Mouse (Mus musculus) MEL (cell line): ENCODE data around the gene Col4a4. TPM values are rescaled to one million over a fixed set of nuclear protein-coding genes. Genes with fewer than 3 reads are reported as not detected.
A peak's percentile ranks its signal among the peaks of the same experiment; 100 is the strongest.

ENCODE experiments used
- DNase-seq: peaks from one replicate; pipeline ENCODE4 v3.0.0; 2011; ENCODE audit warnings: low read depth, low spot score
- H3K27ac ChIP-seq: 2 replicates; pipeline ENCODE4 v1.5.1; 2012; ENCODE audit warnings: low read depth, mild to moderate bottlenecking, control low read depth, low read length, moderate library complexity; ENCODE audit not compliant: control insufficient read depth
- H3K27me3 ChIP-seq, 2 experiments: fragments of 150-350 bp in 1 of 2; sonication (generic) in 1 of 2; 2 replicates each; pipeline ENCODE4 v1.6.1; 2012; ENCODE audit warnings: low read length in 2 of 2, mild to moderate bottlenecking in 2 of 2, improper control_type of control experiment in 1 of 2, moderate library complexity in 1 of 2; ENCODE audit not compliant: insufficient read depth in 2 of 2, control insufficient read depth in 1 of 2
- H3K36me3 ChIP-seq, 2 experiments: 2 replicates each; pipeline ENCODE4 v1.6.1; 2012 to 2014; ENCODE audit warnings: low read length in 2 of 2, improper control_type of control experiment in 1 of 2, inconsistent platforms in 1 of 2, mild to moderate bottlenecking in 1 of 2; ENCODE audit not compliant: insufficient read depth in 2 of 2, control insufficient read depth in 1 of 2
- H3K4me1 ChIP-seq, 2 experiments: fragments of 150-350 bp in 1 of 2; sonication (generic) in 1 of 2; 2 replicates each; pipeline ENCODE4 v1.6.1; 2012; ENCODE audit warnings: low read length in 2 of 2, improper control_type of control experiment in 1 of 2, mild to moderate bottlenecking in 1 of 2; ENCODE audit not compliant: insufficient read depth in 2 of 2, control insufficient read depth in 1 of 2
- H3K4me3 ChIP-seq, 2 experiments: fragments of 150-350 bp in 1 of 2; sonication (generic) in 1 of 2; 2 replicates each; pipeline ENCODE4 v1.5.1; 2012; ENCODE audit warnings: low read depth in 2 of 2, low read length in 2 of 2, mild to moderate bottlenecking in 2 of 2, moderate library complexity in 2 of 2, control low read depth in 1 of 2, improper control_type of control experiment in 1 of 2; ENCODE audit not compliant: control insufficient read depth in 1 of 2, insufficient read depth in 1 of 2
- H3K79me2 ChIP-seq: 2 replicates; pipeline ENCODE4 v1.6.1; 2012; ENCODE audit warnings: mild to moderate bottlenecking, low read length, moderate library complexity; ENCODE audit not compliant: control insufficient read depth, poor library complexity, insufficient read depth
- H3K9ac ChIP-seq: 2 replicates; pipeline ENCODE4 v1.6.1; 2012; ENCODE audit warnings: low read depth, mild to moderate bottlenecking, control low read depth, low read length, moderate library complexity; ENCODE audit not compliant: control insufficient read depth, poor library complexity, severe bottlenecking
- H3K9me3 ChIP-seq: fragments of 150-350 bp; sonication (generic); replicated peaks from 2 replicates; pipeline ENCODE4 v1.6.1; 2012; ENCODE audit warnings: mild to moderate bottlenecking, low read length, improper control_type of control experiment, moderate library complexity; ENCODE audit not compliant: insufficient read depth
- CTCF ChIP-seq, 3 experiments: IDR thresholded peaks in 2 of 3; conservative IDR thresholded peaks in 1 of 3; 2 replicates each; pipeline ENCODE4 v1.5.1; 2011 to 2012; ENCODE audit warnings: low read length in 3 of 3, low read depth in 2 of 3, mild to moderate bottlenecking in 2 of 3, improper control_type of control experiment in 1 of 3, inconsistent platforms in 1 of 3, mixed read lengths in 1 of 3, moderate library complexity in 1 of 3; ENCODE audit not compliant: control insufficient read depth in 1 of 3, insufficient read depth in 1 of 3, poor library complexity in 1 of 3, severe bottlenecking in 1 of 3
- E2F4 ChIP-seq: IDR thresholded peaks from 2 replicates; pipeline ENCODE4 v1.6.1; 2011; ENCODE audit warnings: low read depth, low read length, improper control_type of control experiment, borderline replicate concordance
- ELF1 ChIP-seq: IDR thresholded peaks from 2 replicates; pipeline ENCODE4 v1.6.1; 2014; ENCODE audit warnings: low read depth, mild to moderate bottlenecking, inconsistent platforms, low read length, improper control_type of control experiment, moderate library complexity
- EP300 ChIP-seq, 2 experiments: IDR thresholded peaks; 2 replicates each; pipeline ENCODE4 v1.6.1; 2011; ENCODE audit warnings: improper control_type of control experiment in 2 of 2, low read length in 2 of 2, low read depth in 1 of 2, mild to moderate bottlenecking in 1 of 2
- ETS1 ChIP-seq: IDR thresholded peaks from 2 replicates; pipeline ENCODE4 v1.6.1; 2012; ENCODE audit warnings: low read depth, mild to moderate bottlenecking, inconsistent platforms, low read length, improper control_type of control experiment, moderate library complexity
- GATA1 ChIP-seq: IDR thresholded peaks from 2 replicates; pipeline ENCODE4 v1.6.1; 2011; ENCODE audit warnings: low read depth, low read length, improper control_type of control experiment
- KAT2A ChIP-seq: conservative IDR thresholded peaks from 2 replicates; pipeline ENCODE4 v1.6.1; 2012; ENCODE audit warnings: low read depth, low read length, improper control_type of control experiment, inconsistent platforms
- MAX ChIP-seq: IDR thresholded peaks from 2 replicates; pipeline ENCODE4 v1.6.1; 2011; ENCODE audit warnings: low read length, improper control_type of control experiment
- MAZ ChIP-seq: IDR thresholded peaks from 2 replicates; pipeline ENCODE4 v1.6.1; 2012; ENCODE audit warnings: low read depth, mild to moderate bottlenecking, inconsistent platforms, low read length, improper control_type of control experiment
- MXI1 ChIP-seq: IDR thresholded peaks from 2 replicates; pipeline ENCODE4 v1.6.1; 2011; ENCODE audit warnings: mild to moderate bottlenecking, low read depth, low read length, improper control_type of control experiment
- MYB ChIP-seq: IDR thresholded peaks from 2 replicates; pipeline ENCODE4 v1.6.1; 2011; ENCODE audit warnings: mild to moderate bottlenecking, low read depth, low read length, improper control_type of control experiment
- MYC ChIP-seq: IDR thresholded peaks from 2 replicates; pipeline ENCODE4 v1.6.1; 2011; ENCODE audit warnings: low read depth, mild to moderate bottlenecking, low read length, improper control_type of control experiment, moderate library complexity
- NRF1 ChIP-seq: IDR thresholded peaks from 2 replicates; pipeline ENCODE4 v1.6.1; 2014; ENCODE audit warnings: low read depth, mild to moderate bottlenecking, inconsistent platforms, low read length, improper control_type of control experiment, moderate library complexity; ENCODE audit not compliant: poor library complexity, insufficient read depth, severe bottlenecking
- POLR2AphosphoS2 ChIP-seq: IDR thresholded peaks from 2 replicates; pipeline ENCODE4 v1.6.1; 2011; ENCODE audit warnings: low read length, improper control_type of control experiment
- POLR2AphosphoS5 ChIP-seq: IDR thresholded peaks from 2 replicates; pipeline ENCODE4 v1.6.1; 2012; ENCODE audit warnings: low read depth, borderline replicate concordance, mild to moderate bottlenecking, inconsistent platforms, low read length, moderate library complexity, mixed read lengths
- RAD21 ChIP-seq: IDR thresholded peaks from 2 replicates; pipeline ENCODE4 v1.6.1; 2011; ENCODE audit warnings: mild to moderate bottlenecking, low read depth, low read length, improper control_type of control experiment
- SIN3A ChIP-seq: IDR thresholded peaks from 2 replicates; pipeline ENCODE4 v1.6.1; 2012; ENCODE audit warnings: low read length, improper control_type of control experiment, inconsistent platforms
- SMC3 ChIP-seq: IDR thresholded peaks from 2 replicates; pipeline ENCODE4 v1.6.1; 2011; ENCODE audit warnings: low read depth, low read length, improper control_type of control experiment
- TBP ChIP-seq: IDR thresholded peaks from 2 replicates; pipeline ENCODE4 v1.8.0; 2011; ENCODE audit warnings: low read depth, low read length, improper control_type of control experiment
- TCF12 ChIP-seq: IDR thresholded peaks from 2 replicates; pipeline ENCODE4 v1.6.1; 2014; ENCODE audit warnings: low read depth, mild to moderate bottlenecking, inconsistent platforms, low read length, improper control_type of control experiment, moderate library complexity
- UBTF ChIP-seq: IDR thresholded peaks from 2 replicates; pipeline ENCODE4 v1.6.1; 2012; ENCODE audit warnings: low read depth, mild to moderate bottlenecking, inconsistent platforms, low read length, improper control_type of control experiment, moderate library complexity, borderline replicate concordance; ENCODE audit not compliant: insufficient read depth
- USF1 ChIP-seq: IDR thresholded peaks from 2 replicates; pipeline ENCODE4 v1.6.1; 2014; ENCODE audit warnings: low read depth, mild to moderate bottlenecking, inconsistent platforms, low read length, improper control_type of control experiment, moderate library complexity
- USF2 ChIP-seq, 2 experiments: IDR thresholded peaks; 2 replicates each; pipeline ENCODE4 v1.6.1; 2011 to 2012; ENCODE audit warnings: improper control_type of control experiment in 2 of 2, low read length in 2 of 2, borderline replicate concordance in 1 of 2, inconsistent platforms in 1 of 2, low read depth in 1 of 2, mild to moderate bottlenecking in 1 of 2; ENCODE audit not compliant: insufficient read depth in 1 of 2
- ZC3H11A ChIP-seq: IDR thresholded peaks from 2 replicates; pipeline ENCODE4 v1.6.1; 2012; ENCODE audit warnings: low read depth, mild to moderate bottlenecking, inconsistent platforms, low read length, improper control_type of control experiment
- ZNF384 ChIP-seq: IDR thresholded peaks from 2 replicates; pipeline ENCODE4 v1.6.1; 2012; ENCODE audit warnings: low read depth, mild to moderate bottlenecking, inconsistent platforms, low read length, improper control_type of control experiment
- polyA plus RNA-seq, 2 experiments: library from polyadenylated mRNA; stranded (reverse) in 1 of 2; unstranded in 1 of 2; fragments of >175 nt in 1 of 2; fragments of >200 nt in 1 of 2; gene quantifications; 2 replicates each; pipeline versions ENCODE4 v1.2.1 to v1.2.4; 2012; ENCODE audit warnings: low replicate concordance in 2 of 2, low read depth in 1 of 2; ENCODE audit not compliant: insufficient read length in 2 of 2, insufficient read depth in 1 of 2, missing spikeins in 1 of 2
- total RNA-seq: library from RNA; depleted of rRNA; stranded (reverse); fragments of 300-350 nt; gene quantifications from 2 replicates; pipeline ENCODE4 v1.2.3, GENCODE M21; 2012

Col4a4 gene
- total and polyA plus RNA-seq, 3 experiments, result 0.03 TPM; not detected in 2

DNA sequence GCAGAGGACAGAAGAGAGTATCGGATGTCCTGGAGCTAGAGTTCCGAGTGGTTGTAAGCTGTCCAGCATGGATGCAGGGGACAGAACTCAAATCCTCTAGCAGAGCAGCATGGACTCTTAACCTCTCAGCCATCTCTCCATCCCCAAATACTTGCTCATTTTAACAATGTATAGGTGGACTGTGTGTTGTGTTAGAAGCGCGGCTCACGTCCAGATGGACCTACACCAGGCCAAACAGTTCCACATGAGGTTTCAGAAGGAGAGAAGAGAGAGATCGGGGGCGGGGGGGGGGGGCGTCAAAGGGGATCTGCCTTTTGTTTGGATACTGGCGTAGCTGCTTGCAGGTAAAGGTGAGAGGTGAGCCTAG lies 48.6 kb upstream of the Col4a4 start:
- TF ChIP-seq ZNF384 (no peak), SMC3 (no peak), UBTF (no peak), TCF12 (no peak), RAD21 (no peak), USF1 (no peak), MAX (no peak), GATA1 (no peak), SIN3A (no peak), POLR2AphosphoS2 (no peak), ELF1 (no peak), ETS1 (no peak), CTCF (IDR thresholded peaks at IDR 0.05 in 2 of 3, conservative IDR thresholded peaks at IDR 0.05 in 1 of 3; ENCODE audit: control insufficient read depth in 1 of 3, insufficient read depth in 1 of 3, low read depth in 2 of 3, low read length in 3 of 3, poor library complexity in 1 of 3, severe bottlenecking in 1 of 3) (no peak), NRF1 (no peak), ZC3H11A (no peak), MYB (no peak), TBP (no peak), MXI1 (no peak), E2F4 (no peak)
- H3K9ac ChIP-seq, result no peak overlapping the region
- H3K4me1 ChIP-seq, result peaks cover 22 to 28% of the 10 kb centered on the region in 2 experiments
- no peak overlapping the region for H3K27ac ChIP-seq
- H3K79me2 ChIP-seq, result no peaks in the 10 kb centered on the region
- H3K27me3 ChIP-seq, result no peaks in the 10 kb centered on the region
- peaks cover 0 to 15% of the 10 kb centered on the region in 2 experiments; a peak in 2 of 4 replicates for H3K36me3 ChIP-seq
- no peak for DNase-seq
- H3K4me3 ChIP-seq, result no peak overlapping the region
- no peaks in the 10 kb centered on the region for H3K9me3 ChIP-seq

DNA sequence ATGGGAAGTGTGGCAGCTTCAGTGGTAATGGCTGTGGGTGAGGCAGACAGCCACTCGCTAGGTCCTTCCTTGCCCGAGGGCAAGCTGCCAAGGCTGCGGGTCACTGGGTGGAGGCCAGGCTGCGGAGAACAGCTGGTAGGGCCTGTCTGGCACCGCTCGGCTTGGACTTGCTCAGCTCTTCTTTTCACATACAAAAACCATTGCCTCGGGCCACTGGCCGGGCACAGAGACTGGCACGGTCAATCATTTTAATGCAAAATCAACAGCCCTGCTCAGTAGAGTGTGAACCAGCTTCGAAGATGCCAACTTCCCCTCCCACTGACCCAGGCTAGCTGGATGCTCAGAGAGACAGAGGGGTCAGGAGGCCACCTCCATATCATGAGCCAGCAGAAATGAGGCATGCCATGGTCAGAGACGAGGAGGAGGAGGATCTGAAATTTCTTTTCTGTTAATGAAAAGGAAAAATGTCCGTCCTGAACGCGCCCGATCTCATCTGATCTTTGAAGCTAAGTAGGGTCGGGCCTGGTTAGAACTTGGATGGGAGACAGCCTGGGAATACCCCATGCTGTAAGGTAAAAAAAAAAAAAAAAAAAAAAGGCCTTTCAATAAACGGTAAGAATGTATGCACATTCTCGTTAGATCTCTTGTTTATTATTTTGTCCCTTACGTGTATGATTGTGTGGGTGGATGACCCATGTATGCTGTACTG lies 48.0 kb upstream of the Col4a4 start:
- Histone ChIP-seq H3K79me2 (no peaks in the 10 kb centered on the region), H3K36me3 (peaks cover 0 to 15% of the 10 kb centered on the region in 2 experiments; a peak in 2 of 4 replicates), H3K9me3 (no peaks in the 10 kb centered on the region), H3K27ac (no peak overlapping the region), H3K27me3 (no peaks in the 10 kb centered on the region), H3K4me1 (peaks cover 21 to 28% of the 10 kb centered on the region in 2 experiments), H3K9ac (no peak overlapping the region), H3K4me3 (no peak overlapping the region)
- TF ChIP-seq ZC3H11A (no peak), MYB (no peak), KAT2A (no peak), USF2 (IDR thresholded peaks at IDR 0.05; ENCODE audit: borderline replicate concordance in 1 of 2, insufficient read depth in 1 of 2, low read depth in 1 of 2, low read length in 2 of 2) (no peak), MAZ (no peak), ZNF384 (peak; percentile 60), ETS1 (peak; percentile 38; the same call in 1 of the 2 replicates), TCF12 (0 out of 2 replicates have a peak, but pooled peaks have one; percentile 23), MYC (no peak), POLR2AphosphoS5 (no peak), EP300 (IDR thresholded peaks at IDR 0.05; ENCODE audit: low read depth in 1 of 2, low read length in 2 of 2) (peak in 1 of 2 experiments; percentile 37; a peak in 2 of 4 replicates), MAX (no peak)
- DNase-seq, result no peak
